Mouse (Mus musculus) left cerebral cortex, adult 9 months (tissue): ENCODE results near the gene Csf1.
"Not testable (repeated sequence)": the region's sequence is repeated elsewhere in the genome, so short reads cannot be mapped to it uniquely, and the experiment has no call there.

Source experiments
- DNase-seq, 2 experiments: peaks; one replicate each; pipeline ENCODE4 v3.0.0; 2022; ENCODE audit warnings: low spot score in 2 of 2

Gene Csf1

DNA sequence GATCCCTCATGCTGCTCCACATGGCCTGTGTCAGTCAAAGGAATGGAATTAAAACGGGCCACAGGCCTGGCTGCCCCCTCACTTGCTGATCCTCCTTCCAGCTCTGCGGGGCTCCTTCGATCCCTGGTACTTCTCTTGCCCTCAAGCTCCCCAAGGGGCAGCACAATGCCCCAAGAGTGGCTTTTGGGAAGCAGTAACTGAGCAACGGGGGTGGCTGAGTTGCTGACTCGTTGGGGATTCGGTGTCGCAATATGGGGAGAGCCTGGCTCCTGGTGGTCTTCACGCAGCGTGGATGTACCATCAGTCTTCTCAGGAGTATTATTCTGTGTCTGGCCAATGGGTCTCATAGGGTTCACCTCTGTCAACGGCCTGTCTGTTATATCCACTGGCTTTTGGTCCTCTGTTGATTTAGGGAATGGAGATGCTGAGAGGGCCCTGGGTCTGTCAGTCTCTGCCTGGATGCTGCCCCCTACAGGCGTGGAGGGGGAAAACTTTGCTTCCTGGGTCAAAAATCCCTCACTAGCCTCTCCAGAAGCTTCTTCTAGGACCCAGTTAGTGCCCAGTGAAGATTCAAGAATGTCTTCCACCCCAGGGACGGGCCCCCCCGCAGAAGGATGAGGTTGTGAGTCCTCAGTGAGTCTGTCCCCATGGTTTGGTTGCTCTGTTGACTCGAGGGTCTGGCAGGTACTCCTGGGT lies 11.9 kb downstream of the Csf1 start:
- DNase-seq, result no peak

DNA sequence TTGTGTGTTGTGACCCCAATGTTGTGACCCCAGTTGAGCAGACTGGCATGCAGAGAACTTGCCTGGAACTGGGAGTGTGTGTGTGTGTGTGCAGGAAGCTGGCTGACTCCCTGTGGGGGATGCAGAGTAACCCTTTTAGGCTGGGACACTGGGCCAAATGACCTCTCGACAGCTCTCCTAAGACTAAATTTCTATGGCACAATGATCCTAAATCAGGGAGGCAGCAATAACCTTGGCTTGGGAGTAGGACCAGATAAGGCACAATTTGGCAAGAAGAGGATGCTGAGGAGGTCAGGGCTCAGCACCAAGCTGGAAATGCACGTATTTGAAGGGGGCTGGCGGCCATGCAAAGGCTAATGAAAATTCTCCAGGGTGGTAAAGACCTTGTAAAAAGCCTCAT lies 14.2 kb downstream of the Csf1 start:
- no peak for DNase-seq

DNA sequence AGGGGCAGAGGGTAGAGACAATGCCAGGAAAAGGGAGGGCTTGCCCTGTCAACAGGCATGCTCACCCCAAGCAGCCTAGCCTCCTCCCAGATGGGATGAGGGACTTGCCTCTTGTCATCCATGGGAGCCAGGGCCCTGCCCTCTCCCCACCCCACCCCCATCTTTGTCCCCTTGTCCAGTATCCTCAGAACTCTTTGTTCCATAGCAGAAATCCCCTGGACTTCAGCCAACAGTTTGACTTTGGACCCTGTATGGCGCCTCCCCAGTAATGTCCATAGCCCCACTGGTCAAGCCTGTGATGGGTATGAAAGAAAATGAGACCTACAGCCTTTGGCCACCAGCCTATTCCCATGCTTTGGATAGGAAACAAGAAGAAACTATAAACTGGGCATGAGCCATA lies 16.6 kb downstream of the Csf1 start:
- no peak for DNase-seq

GRCm38 (mm10) chr3:107743107-107743506 lies 17.2 kb downstream of the Csf1 start:
- no peak for DNase-seq

- DNase-seq, result no peak
These were observed 18.1 kb downstream of the Csf1 start for GRCm38 (mm10) chr3:107742071-107742710.

- DNase-seq, result no peak
These were observed 18.9 kb downstream of the Csf1 start for GRCm38 (mm10) chr3:107741387-107741786.

DNA sequence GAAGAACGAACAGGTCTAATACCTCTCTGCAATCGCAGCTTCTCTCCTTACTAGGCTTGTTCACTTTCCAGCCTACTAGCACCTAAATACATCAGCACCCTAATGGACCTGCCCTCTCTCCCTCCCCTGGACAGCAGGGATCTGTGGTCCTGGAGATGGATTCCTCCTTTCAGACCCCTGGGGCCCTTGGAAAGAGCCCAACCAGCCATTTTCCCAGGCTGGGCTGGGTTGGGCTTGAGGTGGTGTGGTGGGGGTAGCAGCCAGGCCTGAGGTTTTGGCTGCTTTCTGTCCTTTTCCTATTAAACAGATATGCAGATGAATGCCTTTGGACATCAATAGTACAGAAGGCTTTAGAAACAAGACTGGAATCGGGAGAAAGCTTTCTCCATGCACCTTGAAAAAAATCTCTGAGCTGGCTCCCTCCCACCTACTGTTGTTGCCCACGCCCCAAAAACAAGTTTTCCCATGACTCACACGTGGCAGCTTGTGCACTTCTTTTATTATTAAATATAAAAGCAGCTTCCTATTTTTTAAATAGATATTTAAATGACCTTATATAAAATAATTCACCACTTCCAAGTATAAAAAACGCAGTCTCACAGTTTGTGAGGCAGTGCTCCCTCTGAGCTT lies 19.6 kb downstream of the Csf1 start:
- peak in 1 of 2 experiments; percentile 57 for DNase-seq

DNA sequence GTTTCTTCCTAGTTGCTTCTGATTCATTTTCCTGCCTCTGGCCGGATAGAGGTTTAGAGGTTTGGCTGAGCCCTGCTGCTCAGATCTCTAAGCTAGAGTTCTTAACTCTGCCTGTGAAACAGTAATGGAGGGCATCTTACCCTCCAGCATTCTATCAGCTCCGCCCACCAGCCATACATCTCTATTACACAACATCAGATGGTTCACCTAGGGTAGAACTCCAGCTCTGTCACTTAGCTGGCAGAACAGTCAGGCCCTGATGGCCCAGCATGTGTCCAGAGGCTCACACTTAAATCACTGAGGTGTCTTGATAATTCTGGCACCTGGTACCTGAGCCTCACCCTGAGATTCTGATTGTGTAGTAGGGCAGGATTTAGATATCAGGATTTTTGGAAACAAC lies 20.3 kb downstream of the Csf1 start:
- no peak for DNase-seq

DNA sequence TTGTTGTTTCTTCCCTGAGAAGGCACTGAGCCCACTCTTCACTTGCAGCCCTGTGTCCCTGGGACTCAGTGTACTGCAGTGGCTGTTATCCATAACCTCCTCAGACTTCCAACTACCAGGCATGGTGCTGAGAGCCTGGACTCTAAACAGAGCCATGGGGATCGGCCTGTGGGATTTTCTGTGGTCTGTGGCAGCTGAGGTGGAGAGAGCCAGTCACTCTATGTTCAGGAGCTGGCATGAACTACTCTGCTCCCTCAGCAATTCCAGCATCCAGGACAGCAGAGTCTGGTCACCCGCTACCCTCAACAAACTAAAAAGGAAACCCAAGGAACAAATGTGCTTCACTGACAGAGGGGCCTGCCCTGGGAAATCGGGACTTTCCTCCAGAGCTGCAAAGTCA lies 20.8 kb downstream of the Csf1 start:
- no peak for DNase-seq

DNA sequence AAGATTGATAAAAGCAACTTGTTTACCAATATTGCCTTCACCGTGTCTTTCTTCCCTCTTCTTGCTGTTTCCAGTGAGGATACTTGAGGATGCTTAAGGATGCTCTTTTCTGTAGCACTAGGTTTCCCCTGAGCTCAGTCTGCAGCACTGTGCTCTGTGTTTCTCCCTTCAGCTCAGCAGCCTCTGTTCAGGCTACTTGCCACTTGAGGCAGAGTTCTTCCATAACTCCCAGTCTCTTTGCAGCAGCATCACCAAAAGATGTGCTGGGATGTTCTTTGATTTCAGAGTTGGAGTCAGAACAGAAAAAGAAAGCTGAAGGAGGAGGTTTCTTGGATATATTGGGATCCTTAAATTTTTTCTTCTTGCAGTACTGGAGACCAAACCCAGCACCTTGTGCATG lies 21.6 kb downstream of the Csf1 start:
- no peak for DNase-seq

DNA sequence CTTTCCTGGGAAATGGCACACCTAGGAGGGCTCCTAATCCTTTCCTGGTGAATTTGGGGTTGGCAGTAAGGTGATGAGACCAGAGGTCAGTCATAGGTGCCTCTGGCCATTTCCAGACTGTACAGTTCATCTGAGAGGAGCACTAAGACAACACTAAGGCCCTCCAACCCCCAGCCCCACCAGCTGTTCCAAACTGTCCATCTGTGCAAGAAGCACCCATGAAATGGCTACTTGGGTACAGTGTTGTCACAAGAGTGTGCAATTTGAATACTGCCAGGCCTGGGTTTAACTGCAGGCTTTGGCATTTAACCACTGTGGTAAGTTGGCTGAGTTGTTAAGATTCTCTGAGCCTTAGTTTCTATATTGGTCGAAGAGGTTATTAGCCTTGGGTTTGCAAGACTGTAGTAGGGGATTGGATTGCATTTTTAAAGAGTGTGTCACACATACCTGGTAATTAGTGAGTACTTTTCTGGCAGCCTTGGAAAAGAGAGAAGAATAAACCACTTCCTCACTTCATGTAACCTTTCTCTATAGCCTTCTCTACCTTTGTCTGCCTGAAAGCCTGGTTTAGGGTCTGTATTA lies 22.6 kb downstream of the Csf1 start:
- no peak for DNase-seq

DNA sequence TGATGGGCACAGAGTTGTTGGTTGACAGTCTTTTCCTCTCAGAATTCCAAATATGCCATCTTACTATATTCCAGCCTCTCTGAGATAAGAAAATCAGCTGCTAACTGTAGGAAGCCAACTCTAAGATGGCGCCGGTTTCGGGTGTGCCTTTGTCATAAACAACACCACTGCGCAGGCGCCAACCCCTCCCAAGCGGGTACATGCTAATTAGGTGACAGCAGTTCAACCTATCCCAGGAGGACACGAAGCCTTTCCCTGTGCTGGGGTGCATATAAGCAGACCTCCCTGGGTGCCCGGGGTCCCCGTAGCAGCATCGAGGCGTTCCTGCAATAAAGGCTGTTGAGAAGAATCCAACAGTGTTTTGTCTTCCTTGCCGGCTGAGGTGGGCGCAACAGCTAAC lies 24.6 kb downstream of the Csf1 start:
- DNase-seq, result not testable (repeated sequence)

DNA sequence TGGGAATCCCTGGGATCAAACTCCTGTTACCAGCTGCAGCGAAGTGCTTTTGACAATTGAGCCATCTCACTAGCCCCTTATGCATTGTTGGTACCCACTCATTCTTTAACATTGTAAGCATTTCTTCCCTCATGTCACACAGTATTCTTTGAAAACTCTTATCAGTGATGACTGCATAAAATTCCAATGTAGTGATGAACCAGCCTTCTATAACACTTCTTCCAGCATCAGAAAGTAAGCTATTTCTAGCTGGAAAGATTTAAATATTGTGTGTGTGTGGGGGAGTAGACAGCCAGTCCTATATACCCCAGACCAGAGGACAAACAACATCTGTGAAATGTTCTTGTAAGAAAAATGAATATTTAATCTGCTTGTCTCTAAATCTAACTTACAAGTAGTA lies 26.9 kb downstream of the Csf1 start:
- no peak for DNase-seq

DNA sequence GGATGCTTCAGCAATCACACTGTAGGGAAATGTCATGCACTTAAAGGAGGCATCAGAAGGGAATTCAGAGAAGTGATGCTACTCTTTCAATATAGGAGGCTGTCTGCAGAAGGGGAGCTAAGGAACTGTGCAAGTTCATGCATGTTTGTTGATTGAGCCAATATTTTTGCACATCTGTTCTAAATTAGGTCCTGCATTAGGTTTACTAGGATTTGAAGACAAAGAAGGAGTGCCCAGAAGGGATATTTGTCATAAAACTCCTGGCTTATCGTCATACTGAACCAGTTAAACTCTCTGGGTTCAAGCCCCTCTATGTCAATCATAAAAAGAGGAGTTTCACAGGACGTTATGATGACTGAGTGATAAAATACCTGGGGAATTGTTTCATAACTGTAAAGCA lies 30.0 kb downstream of the Csf1 start:
- no peak for DNase-seq

- DNase-seq, result no peak
These were observed 31.8 kb downstream of the Csf1 start for GRCm38 (mm10) chr3:107728509-107728908.

- DNase-seq, result no peak
These were observed 44.3 kb downstream of the Csf1 start for GRCm38 (mm10) chr3:107715971-107716370.

DNA sequence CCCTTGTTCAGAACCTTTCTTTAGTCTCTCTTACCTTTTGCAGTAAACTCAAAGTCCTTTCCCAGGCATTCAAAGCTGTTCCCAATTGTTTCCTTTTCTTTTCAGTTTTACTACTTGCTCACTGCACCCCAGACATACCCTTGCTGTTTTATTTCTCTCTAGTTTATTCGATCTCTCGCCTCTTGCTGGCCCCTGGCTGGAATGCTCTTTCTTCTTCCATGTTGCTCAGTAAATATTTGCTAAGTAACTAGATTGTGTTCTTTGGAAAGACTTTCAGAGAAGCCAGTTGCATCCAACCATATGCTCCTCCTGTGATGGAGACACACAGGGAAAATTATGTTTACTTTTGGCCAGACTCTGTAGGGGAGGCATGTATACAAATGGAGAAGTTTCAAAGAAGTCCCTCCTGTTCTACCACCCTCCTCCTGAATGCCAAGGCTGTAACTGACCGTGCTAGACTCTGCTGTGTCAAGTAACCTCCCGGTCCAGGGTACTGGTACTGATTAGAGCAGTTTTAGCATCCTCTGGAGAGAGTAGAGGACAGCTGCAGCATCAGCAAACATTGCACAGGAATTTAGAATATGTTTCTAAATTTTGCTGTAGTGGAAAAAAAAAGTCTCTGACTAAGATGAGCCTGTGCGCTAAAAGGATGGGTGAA lies 45.9 kb downstream of the Csf1 start:
- no peak for DNase-seq

GRCm38 (mm10) chr3:107712081-107712480 lies 48.2 kb downstream of the Csf1 start:
- no peak for DNase-seq

- DNase-seq, result no peak
These were observed 51.1 kb downstream of the Csf1 start for GRCm38 (mm10) chr3:107709156-107709555.

DNA sequence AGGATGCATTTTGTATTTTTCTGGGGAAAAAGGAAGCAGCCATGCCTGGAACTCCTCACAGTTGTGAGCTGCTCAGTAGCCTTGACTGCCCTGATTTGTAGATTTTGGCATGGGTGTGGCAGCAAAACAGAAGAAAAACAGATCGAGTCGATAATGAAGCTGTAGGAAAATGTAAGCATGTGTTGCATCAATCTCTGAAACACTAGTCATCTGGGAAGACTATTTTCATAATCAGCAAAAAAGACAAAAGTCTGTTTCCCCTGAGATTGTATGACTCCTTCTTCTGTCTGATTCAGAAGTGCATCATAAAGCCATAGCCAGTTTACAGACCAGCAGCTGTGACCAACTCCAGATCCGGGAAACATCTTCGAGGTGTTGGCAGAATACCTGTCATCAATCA lies 53.0 kb downstream of the Csf1 start:
- no peak for DNase-seq

GRCm38 (mm10) chr3:107706164-107706563 lies 54.1 kb downstream of the Csf1 start:
- no peak for DNase-seq

- DNase-seq, result no peak
These were observed 55.9 kb downstream of the Csf1 start for GRCm38 (mm10) chr3:107704371-107704705.
